ENCODE assay signal across 24 mouse cellular contexts in the genomic region with DNA sequence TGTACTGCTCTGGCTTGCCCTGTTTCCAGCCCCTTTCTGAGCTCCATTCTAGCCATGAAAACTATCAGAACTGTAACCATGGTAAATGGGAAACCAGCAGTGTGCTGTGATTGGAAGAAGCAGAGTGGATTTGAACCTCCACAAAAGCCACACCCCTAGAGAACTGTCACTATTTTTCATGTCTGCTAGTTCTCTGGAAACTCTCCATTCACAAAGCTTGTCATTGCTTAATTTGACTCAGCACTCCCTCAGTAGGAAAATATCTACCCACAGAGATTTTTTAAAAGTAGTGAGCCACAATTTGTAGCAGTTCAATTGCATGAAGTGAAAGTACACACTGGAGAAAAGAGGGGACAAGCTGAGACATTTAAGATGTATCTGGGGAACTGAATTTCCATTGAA. TPM values are rescaled to one million over a fixed set of nuclear protein-coding genes. Genes with fewer than 3 reads are reported as not detected.
A peak's percentile ranks its signal among the peaks of the same experiment; 100 is the strongest.
DNase-seq lines count a peak whose midpoint lies in the region; ATAC-seq and TF ChIP-seq lines count a peak whose summit lies in the region.
"Had no signal": no experiment of that assay in that cellular context is flagged by ENCODE, and none has a peak within 500 bp of the region (broad histone marks: within the 10 kb centered on the region; RNA-seq: fewer than 3 reads in every experiment).

No protein-coding gene starts in this region.

- H3K4me1 ChIP-seq in stomach, postnatal 0 days (replicated peaks; ENCODE audit: control insufficient read depth, insufficient read depth): no peaks in the 10 kb centered on the region
- H3K4me1 ChIP-seq: forebrain, embryonic 12.5 days; hindbrain, embryonic 15.5 days; midbrain, embryonic 12.5 days had no signal

- no peaks in the 10 kb centered on the region for H3K27me3 ChIP-seq in stomach, postnatal 0 days (ENCODE audit: control insufficient read depth, insufficient read depth, low read length)
- H3K27me3 ChIP-seq: forebrain, embryonic 12.5 days; hindbrain, embryonic 15.5 days; midbrain, embryonic 12.5 days had no signal

- no peaks in the 10 kb centered on the region for H3K9me3 ChIP-seq in stomach, postnatal 0 days (ENCODE audit: control insufficient read depth, low read length)
- H3K9me3 ChIP-seq: forebrain, embryonic 12.5 days; hindbrain, embryonic 15.5 days; midbrain, embryonic 12.5 days had no signal

- H3K4me2 ChIP-seq in stomach, postnatal 0 days (replicated peaks; ENCODE audit: low read depth): no peak overlapping the region
- H3K4me2 ChIP-seq: forebrain, embryonic 12.5 days; hindbrain, embryonic 15.5 days; liver, embryonic 11.5 days; midbrain, embryonic 12.5 days had no signal

- no peak overlapping the region for H3K4me3 ChIP-seq in stomach, postnatal 0 days (ENCODE audit: low read depth, low read length)
- H3K4me3 ChIP-seq: forebrain, embryonic 12.5 days; hindbrain, embryonic 15.5 days; layer of hippocampus, adult 2 months; midbrain, embryonic 12.5 days had no signal

- H3K27ac ChIP-seq in stomach, postnatal 0 days (replicated peaks): no peak overlapping the region
- H3K27ac ChIP-seq: forebrain, embryonic 12.5 days; hindbrain, embryonic 15.5 days; layer of hippocampus, adult 2 months; midbrain, embryonic 12.5 days had no signal

- TF ChIP-seq CTCF in stomach, postnatal 0 days (IDR thresholded peaks at IDR 0.05; ENCODE audit: low read depth): no peak

- peak; percentile 2 for DNase-seq in 3T3-L1 (ENCODE audit: low read depth, low spot score)
- DNase-seq in CD4-positive, CD25-positive, alpha-beta regulatory T cell, adult 2 months (ENCODE audit: low read depth, low spot score): peak; percentile 30
- DNase-seq in fibroblast of lung, adult 2 months (ENCODE audit: low read depth): peak; percentile 83
- DNase-seq in stomach, postnatal 0 days (ENCODE audit: low spot score): no peak
- no peak for DNase-seq in spleen, postnatal 14 days (ENCODE audit: low spot score in 2 of 2)
- no peak for DNase-seq in cerebellum, postnatal 36 days
- DNase-seq in layer of hippocampus, postnatal 25 days (ENCODE audit: extremely low spot score in 1 of 2, low spot score in 1 of 2): no peak
- DNase-seq: adrenal gland, postnatal 10 days; cerebellum, adult 18-20 months; gastrocnemius, postnatal 36 days; kidney, postnatal 25 days; layer of hippocampus, postnatal 36 days; lung, adult 18-20 months; lung, postnatal 10 days had no signal

- no peak overlapping the region for H3K9ac ChIP-seq in stomach, postnatal 0 days (ENCODE audit: low read length)
- H3K9ac ChIP-seq: forebrain, embryonic 12.5 days; hindbrain, embryonic 15.5 days; midbrain, embryonic 12.5 days had no signal

- ATAC-seq in activated CD4-positive, CD25-positive, alpha-beta regulatory T cell, adult 4 months: peak; percentile 80
- no peak for ATAC-seq in stomach, postnatal 0 days (ENCODE audit: low FRiP score, low TSS enrichment)
- ATAC-seq: intestine, embryonic 16.5 days had no signal

- no peak for TF ChIP-seq EP300 in stomach, postnatal 0 days (optimal IDR thresholded peaks at IDR 0.05)

- H3K36me3 ChIP-seq in stomach, postnatal 0 days (ENCODE audit: control insufficient read depth, insufficient read depth, low read length): no peaks in the 10 kb centered on the region
- H3K36me3 ChIP-seq: forebrain, embryonic 12.5 days; hindbrain, embryonic 15.5 days; midbrain, embryonic 12.5 days had no signal

RNA-seq across cellular contexts. Expression of a gene that starts 18.1 kb away (rescaled TPM):
- polyA plus RNA-seq in activated CD4-positive, CD25-positive, alpha-beta regulatory T cell, adult 4 months (2017; shearing (Covaris generic)): not detected
- polyA plus RNA-seq in stomach, postnatal 0 days (2015; fragmentation: Nextera tagmentation; extraction: Ambion mirVana): 0.61 and 0.90 TPM in 2 replicates
- 10 to 100 TPM; 42.9 to 49.5 TPM for total RNA-seq in layer of hippocampus, postnatal 25 days (2021)
- total RNA-seq: gastrocnemius, adult 18-20 months; megakaryocyte progenitor cell, adult 5-6 weeks; neutrophil, adult 5-6 weeks had no signal

Comparison
In these comparisons a context has a peak if more than half of its experiments do, and no peak if none do; other contexts are left out.
1. DNase-seq: peak in 3T3-L1 (single experiment), CD4-positive, CD25-positive, alpha-beta regulatory T cell, adult 2 months (single experiment) and fibroblast of lung, adult 2 months (single experiment); none in stomach, postnatal 0 days (single experiment), spleen, postnatal 14 days (0 of 2), cerebellum, postnatal 36 days (0 of 2) and layer of hippocampus, postnatal 25 days (0 of 2).